Mouse (Mus musculus): ENCODE measurements around the gene Twsg1. TPM values are rescaled to one million over a fixed set of nuclear protein-coding genes. Genes with fewer than 3 reads are reported as not detected.

The Twsg1 gene
- polyA plus RNA-seq, 1 experiment from 2014 or later = 16.7 TPM

DNA sequence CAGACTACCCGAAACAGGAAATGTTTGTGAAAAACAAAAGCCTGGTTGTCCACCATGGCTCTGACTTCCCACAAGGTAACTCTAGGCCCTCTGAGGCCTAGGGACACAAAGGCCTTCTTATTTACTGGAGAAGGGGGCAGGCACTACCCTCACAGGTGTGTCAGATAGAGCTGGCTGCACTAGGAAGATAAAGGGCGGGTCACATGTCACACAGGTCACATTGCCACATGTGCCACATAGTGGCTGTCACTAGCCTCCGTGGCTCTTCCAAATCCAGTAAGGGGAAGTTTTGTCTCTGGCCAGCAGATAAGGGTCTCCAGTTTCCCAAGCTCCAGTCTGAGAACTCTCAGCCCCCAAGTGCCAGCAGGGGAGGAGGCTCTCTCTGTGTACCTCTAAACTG, 31.8 kb downstream of the Twsg1 start:
- no peak overlapping the region for H3K27ac ChIP-seq
- 66% methylated on average over 3 of the region's 3 CpGs for WGBS (ENCODE audit: missing documents)
- no peak overlapping the region for H3K4me3 ChIP-seq (ENCODE audit: inconsistent target)

DNA sequence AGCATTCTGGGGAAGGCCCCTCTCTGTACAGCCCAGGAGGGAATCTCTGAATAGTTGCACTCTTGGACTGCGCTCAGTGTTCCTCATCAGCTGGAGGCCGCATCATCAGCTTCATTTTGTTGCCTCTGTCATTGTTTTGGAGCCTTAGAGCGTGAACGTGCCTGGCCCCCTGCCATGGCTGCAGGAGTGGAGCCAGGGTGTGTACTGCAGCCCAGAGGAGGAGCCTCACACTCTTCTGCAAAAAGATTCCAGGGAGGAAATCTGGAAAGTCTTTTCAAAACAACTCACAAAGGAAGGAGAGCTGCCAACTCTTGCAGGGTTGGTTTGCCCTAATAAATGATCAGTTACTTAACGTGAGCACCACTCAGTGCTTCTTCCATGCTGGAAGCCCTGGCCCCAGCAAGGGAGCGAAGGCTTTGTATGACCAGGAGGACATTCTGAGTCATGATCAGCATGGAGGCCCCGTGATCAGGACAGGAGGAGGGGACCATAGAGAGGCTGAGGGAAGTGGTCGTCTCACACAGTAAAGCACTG, 34.8 kb downstream of the Twsg1 start:
- 78% methylated on average over 8 of the region's 8 CpGs for WGBS (ENCODE audit: missing documents)
- no peaks in the 10 kb centered on the region for H3K79me2 ChIP-seq (ENCODE audit: inconsistent target)
- H3K36me3 ChIP-seq (ENCODE audit: inconsistent target) = no peaks in the 10 kb centered on the region

More for the DNA sequence above, 31.8 kb downstream of the Twsg1 start:
- Histone ChIP-seq H3K36me3 (ENCODE audit: inconsistent target) (no peaks in the 10 kb centered on the region), H3K79me2 (ENCODE audit: inconsistent target) (no peaks in the 10 kb centered on the region)

DNA sequence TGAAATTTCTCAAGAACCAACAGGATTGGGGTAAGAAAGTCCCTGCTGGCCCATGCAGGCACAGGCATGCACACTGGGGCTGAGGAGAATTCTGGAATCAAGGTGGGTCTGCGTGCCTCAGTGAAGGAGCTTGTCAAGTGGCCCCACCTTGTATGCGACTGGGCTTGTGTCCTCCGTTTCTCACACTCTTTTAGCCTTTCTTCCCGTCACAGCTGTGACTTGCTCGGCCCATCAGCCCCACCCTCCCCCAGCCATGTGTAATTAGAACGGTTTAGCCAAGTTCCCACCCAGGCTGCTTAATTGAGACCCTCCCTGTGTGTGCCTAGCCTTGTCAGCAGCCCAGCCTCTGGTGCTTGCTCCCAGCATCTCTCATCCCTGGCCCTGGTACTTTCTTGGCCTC, 36.9 kb downstream of the Twsg1 start:
- H3K27ac ChIP-seq = no peak overlapping the region
- H3K36me3 ChIP-seq (ENCODE audit: inconsistent target) = no peaks in the 10 kb centered on the region
- H3K4me3 ChIP-seq (ENCODE audit: inconsistent target) = no peak overlapping the region
- 96% methylated on average over 6 of the region's 6 CpGs for WGBS (ENCODE audit: missing documents)
- no peaks in the 10 kb centered on the region for H3K79me2 ChIP-seq (ENCODE audit: inconsistent target)

More for the DNA sequence above, 34.8 kb downstream of the Twsg1 start:
- Histone ChIP-seq H3K27ac (no peak overlapping the region), H3K4me3 (ENCODE audit: inconsistent target) (no peak overlapping the region)

DNA sequence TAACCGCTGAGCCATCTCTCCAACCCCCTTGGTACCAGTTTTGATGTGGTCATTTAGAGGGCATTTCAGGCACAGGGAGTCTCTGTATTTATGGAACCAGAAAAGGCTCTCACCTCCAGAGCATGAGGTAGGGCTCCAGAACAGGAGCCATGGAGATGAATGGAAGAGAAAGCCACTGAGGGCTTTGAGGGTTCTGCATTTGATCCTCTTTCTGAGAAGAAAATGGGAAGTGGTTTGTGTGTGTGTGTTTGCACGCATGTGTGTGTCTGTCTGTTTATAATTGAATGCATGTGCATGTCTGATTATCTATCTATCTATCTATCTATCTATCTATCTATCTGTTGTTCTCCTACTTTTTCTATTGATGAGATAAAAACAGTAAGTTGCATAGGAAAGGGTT, 38.8 kb downstream of the Twsg1 start:
- 50% methylated on average over 2 of the region's 2 CpGs for WGBS (ENCODE audit: missing documents)
- Histone ChIP-seq H3K79me2 (ENCODE audit: inconsistent target) (no peaks in the 10 kb centered on the region), H3K4me3 (ENCODE audit: inconsistent target) (no peak overlapping the region), H3K36me3 (ENCODE audit: inconsistent target) (no peaks in the 10 kb centered on the region), H3K27ac (no peak overlapping the region)

DNA sequence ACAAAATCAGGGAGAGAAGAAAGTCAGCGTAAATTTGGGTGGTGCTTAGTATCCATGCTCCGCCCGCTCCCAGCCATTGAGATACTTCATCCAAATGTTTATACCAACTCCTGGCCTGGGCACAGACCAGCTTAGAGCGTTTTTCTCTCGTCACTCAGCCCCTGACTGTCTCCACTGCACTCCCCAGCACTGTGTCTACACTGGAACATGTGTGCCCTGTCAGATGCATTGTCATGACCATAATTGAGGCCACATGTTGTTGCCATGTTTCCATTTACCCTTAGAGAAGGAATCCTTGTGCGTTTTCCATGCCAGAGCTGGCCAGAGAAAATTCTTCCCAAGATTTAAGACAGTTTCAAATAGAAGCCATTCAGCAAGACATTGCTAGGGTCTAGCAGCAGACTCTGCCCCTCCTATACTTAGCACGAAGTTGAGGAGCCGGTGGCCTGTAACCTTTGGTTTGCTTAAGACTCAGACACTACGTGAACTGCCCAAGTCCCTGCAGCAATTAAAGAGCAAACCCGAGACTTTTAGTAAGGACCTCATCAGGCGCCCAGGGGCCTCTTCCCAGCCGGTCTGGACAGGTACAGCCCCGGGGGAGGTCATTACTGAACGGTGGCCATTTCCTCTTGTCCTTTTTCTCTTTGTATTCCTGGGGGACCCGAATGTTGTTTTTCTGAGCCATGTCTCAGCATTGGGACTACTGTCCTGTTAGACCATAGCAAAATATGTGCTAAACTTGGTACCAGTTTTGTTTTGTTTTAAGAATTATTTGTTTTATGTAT, 39.5 kb downstream of the Twsg1 start:
- WGBS (ENCODE audit: missing documents) = 96% methylated on average over 14 of the region's 15 CpGs
- no peaks in the 10 kb centered on the region for H3K79me2 ChIP-seq (ENCODE audit: inconsistent target)
- no peaks in the 10 kb centered on the region for H3K36me3 ChIP-seq (ENCODE audit: inconsistent target)
- no peak overlapping the region for H3K27ac ChIP-seq
- H3K4me3 ChIP-seq (ENCODE audit: inconsistent target) = no peak overlapping the region

DNA sequence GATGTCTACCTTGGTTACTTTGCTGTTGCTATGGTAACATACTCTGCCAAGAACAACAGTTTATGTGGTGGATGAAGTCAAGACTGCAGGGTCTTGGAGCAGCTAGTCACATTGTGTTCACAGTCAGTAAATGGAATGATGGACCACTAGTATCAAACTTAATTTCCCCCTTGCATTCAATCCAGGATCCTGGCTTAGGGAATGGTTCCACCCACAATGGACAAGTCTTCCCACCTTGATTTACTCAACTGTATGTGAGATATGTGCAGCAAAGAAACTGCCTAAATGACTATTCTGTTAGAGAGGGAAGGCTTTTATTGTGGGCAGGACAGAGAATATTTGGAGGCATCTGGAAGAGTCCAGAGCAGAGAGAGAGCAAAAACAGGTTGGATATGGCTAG, 42.8 kb downstream of the Twsg1 start:
- H3K4me3 ChIP-seq (ENCODE audit: inconsistent target) = no peak overlapping the region
- H3K27ac ChIP-seq = no peak overlapping the region
- H3K79me2 ChIP-seq (ENCODE audit: inconsistent target) = no peaks in the 10 kb centered on the region
- H3K36me3 ChIP-seq (ENCODE audit: inconsistent target) = no peaks in the 10 kb centered on the region

DNA sequence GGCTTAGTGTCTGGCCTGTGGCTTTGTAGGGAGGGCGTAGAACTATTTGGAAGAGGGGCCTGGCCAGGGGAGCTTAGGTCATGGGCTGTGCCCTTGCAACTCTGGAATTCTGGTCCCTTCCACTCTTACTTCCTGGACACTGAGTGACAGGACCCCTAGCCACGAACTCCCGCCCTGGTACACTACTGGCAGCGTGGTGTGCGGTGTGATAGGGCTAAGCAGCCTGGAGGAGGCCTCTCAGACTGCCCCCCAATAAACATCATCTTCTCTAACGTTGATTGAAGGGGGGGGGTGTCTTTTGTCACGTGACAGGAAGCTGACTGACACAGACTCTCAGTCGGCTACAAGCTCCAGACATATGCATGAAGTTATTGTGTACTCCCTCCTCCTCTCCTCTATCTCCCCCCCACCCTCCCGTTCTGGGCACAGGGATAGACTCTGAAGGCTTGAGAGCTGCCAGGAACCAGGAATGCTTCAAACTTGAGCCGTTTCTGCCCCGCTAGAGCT, 44.1 kb downstream of the Twsg1 start:
- Histone ChIP-seq H3K79me2 (ENCODE audit: inconsistent target) (no peaks in the 10 kb centered on the region), H3K27ac (no peak overlapping the region), H3K4me3 (ENCODE audit: inconsistent target) (no peak overlapping the region), H3K36me3 (ENCODE audit: inconsistent target) (no peaks in the 10 kb centered on the region)
- WGBS (ENCODE audit: missing documents) = 25% methylated on average over 9 of the region's 11 CpGs

DNA sequence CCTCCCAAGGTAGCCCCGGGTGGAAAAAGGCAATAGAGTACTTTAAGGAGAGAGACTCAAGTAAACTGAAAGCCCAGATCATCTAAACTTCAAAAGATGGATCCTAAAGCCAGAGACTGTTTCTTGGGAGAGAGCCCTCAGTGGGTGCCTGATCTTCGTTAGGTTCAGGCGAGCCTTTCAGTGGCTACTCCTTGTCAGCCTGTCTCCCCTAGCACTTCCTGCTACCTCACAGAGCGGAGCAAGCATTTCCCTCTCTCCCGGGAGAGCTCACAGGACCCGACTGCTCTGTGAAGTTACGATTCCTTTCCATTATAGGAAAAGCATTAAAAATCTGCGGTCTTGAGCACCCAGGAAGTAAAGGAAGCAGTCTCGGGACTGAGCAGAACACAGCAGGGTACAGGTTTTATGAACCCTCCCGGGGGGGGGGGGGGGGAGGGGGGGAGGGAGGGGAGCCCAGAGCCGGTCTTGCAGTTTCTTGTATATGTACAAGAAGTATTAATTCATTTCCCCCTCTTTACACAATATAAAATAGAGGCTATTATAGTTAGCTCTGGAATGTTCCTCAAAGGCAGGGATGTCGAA, 44.6 kb downstream of the Twsg1 start:
- H3K79me2 ChIP-seq (ENCODE audit: inconsistent target) = no peaks in the 10 kb centered on the region
- no peak overlapping the region for H3K4me3 ChIP-seq (ENCODE audit: inconsistent target)
- no peaks in the 10 kb centered on the region for H3K36me3 ChIP-seq (ENCODE audit: inconsistent target)
- no peak overlapping the region for H3K27ac ChIP-seq
- 32% methylated on average over 8 of the region's 12 CpGs for WGBS (ENCODE audit: missing documents)

DNA sequence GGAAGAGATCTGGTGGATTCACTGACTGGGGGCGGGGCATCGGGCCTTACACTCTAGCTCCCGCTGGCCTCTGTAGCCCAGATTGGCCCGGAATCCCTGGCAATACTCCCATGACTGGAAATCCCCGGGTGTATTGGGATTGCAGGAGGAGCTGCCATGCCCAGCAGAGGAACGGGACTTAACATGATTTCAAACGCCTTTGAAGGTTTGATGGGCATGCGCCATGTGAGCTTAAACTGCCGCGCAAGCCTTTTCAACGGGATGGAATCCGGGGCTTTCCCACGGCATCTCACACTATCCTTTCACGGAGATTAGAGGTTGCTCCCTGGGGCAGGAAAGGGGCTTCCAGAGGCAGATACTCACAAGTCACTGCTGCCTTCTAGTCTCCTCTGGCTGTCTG, 45.8 kb downstream of the Twsg1 start:
- Histone ChIP-seq H3K4me3 (ENCODE audit: inconsistent target) (no peak overlapping the region), H3K27ac (no peak overlapping the region), H3K36me3 (ENCODE audit: inconsistent target) (no peaks in the 10 kb centered on the region), H3K79me2 (ENCODE audit: inconsistent target) (no peaks in the 10 kb centered on the region)
- 97% methylated on average over 12 of the region's 14 CpGs for WGBS (ENCODE audit: missing documents)

DNA sequence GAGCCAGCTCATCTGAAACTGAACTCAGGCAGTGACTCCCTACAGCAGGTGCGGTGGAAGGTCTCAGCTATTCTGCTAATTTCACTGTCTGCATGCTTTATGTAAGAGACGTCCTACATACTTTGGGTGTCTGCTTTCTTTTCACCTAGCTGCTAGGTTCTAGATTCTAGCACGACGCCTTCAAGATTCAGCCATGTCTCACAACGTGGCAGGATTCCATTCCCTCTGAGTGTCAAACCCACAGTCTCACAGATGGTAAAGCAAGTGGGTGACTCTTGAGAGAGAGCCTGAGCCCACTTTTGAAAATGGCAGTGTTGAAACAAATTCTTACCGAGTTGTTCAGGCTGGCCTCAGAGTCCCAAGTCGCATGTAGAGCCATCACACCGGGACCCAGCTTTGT, 47.2 kb downstream of the Twsg1 start:
- H3K79me2 ChIP-seq (ENCODE audit: inconsistent target) = no peaks in the 10 kb centered on the region
- H3K27ac ChIP-seq = no peak overlapping the region
- no peaks in the 10 kb centered on the region for H3K36me3 ChIP-seq (ENCODE audit: inconsistent target)
- no peak overlapping the region for H3K4me3 ChIP-seq (ENCODE audit: inconsistent target)
- 95% methylated on average over 8 of the region's 8 CpGs for WGBS (ENCODE audit: missing documents)

DNA sequence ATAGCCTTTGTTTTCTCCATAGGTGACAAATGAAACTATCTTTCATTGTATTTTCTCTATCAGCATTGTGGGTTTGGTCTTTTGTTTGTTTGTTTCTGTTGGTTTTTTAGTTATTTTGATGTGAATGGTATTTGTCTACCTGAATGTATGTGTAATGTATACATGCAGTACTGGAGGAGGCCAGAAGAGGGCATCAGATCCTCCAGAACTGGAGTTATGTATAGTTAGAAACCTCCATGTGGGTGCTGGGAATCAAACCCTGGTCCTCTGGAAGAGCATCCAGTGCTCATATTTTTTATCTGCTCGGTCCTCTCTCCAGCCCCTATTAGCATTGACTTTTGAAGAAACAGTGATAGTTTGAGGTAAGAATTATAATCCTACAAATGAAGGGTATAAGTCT, 48.0 kb downstream of the Twsg1 start:
- Histone ChIP-seq H3K27ac (no peak overlapping the region), H3K4me3 (ENCODE audit: inconsistent target) (no peak overlapping the region), H3K36me3 (ENCODE audit: inconsistent target) (no peaks in the 10 kb centered on the region), H3K79me2 (ENCODE audit: inconsistent target) (no peaks in the 10 kb centered on the region)
- 93% methylated on average over 1 of the region's 1 CpGs for WGBS (ENCODE audit: missing documents)

DNA sequence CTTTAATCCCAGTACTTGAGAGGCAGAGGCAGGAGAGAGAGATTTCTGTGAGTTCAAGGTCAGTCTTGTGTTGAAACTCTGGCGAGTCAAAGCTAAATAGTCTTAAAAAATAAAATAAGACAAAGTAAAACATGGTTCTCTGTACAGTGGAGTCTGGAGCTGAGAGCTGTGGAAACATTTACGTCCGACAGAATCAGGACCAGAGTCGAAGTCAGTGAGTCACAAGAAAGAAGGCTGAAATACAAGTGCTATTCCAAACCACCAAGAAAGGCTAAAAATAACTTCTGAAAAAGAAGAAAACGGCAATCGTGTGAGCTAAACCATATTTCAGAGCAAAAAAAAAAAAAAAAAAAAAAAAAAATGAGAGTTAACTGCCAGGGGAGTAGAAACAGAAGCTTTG, 48.7 kb downstream of the Twsg1 start:
- Histone ChIP-seq H3K36me3 (ENCODE audit: inconsistent target) (no peaks in the 10 kb centered on the region), H3K79me2 (ENCODE audit: inconsistent target) (no peaks in the 10 kb centered on the region), H3K27ac (no peak overlapping the region), H3K4me3 (ENCODE audit: inconsistent target) (no peak overlapping the region)
- WGBS (ENCODE audit: missing documents) = 92% methylated on average over 4 of the region's 6 CpGs

DNA sequence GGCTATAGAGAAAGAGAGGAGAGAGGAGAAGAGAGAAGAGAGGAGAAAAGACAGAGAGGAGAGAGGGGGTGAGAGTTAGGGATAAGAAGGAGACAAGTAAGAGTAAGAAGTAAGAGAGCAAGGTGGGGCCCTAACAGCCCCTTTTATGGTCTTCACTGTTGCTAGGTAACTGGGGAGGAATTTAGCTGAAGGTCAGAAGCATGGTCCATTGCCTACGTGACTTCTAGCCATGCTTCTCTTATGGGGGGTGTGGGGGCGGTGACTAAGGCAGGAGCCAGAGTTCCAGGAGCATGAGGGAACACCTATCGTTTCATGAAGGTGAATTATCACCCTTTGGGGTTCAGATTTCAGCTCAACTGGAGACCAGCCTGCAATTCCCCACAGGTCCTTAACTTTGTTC, 55.0 kb downstream of the Twsg1 start:
- WGBS (ENCODE audit: missing documents) = 88% methylated on average over 3 of the region's 3 CpGs
- Histone ChIP-seq H3K36me3 (ENCODE audit: inconsistent target) (no peaks in the 10 kb centered on the region), H3K27ac (no peak overlapping the region), H3K4me3 (ENCODE audit: inconsistent target) (no peak overlapping the region), H3K79me2 (ENCODE audit: inconsistent target) (no peaks in the 10 kb centered on the region)

DNA sequence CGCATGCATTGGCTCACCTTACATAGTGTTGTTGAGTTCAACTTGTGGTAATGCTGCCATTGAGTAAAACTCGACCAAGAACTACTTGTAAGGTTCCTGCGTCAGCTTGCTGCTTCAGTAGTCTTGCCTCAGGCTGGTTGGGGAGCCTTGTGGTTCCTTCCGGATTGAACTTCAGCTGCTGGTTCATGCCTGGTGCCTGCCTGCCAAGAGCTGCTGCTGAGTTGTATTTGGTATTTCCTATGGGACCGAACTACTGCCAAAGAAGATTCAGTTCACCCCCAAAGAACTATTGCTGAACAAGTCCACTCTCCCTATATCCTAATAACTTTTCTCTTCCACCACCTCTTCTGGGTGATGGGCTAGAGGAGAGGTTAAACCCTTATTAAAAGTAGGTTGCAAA, 61.5 kb downstream of the Twsg1 start:
- H3K36me3 ChIP-seq (ENCODE audit: inconsistent target) = no peaks in the 10 kb centered on the region
- H3K4me3 ChIP-seq (ENCODE audit: inconsistent target) = no peak overlapping the region
- no peak overlapping the region for H3K27ac ChIP-seq
- no peaks in the 10 kb centered on the region for H3K79me2 ChIP-seq (ENCODE audit: inconsistent target)
- WGBS (ENCODE audit: missing documents) = 87% methylated on average over 5 of the region's 5 CpGs

DNA sequence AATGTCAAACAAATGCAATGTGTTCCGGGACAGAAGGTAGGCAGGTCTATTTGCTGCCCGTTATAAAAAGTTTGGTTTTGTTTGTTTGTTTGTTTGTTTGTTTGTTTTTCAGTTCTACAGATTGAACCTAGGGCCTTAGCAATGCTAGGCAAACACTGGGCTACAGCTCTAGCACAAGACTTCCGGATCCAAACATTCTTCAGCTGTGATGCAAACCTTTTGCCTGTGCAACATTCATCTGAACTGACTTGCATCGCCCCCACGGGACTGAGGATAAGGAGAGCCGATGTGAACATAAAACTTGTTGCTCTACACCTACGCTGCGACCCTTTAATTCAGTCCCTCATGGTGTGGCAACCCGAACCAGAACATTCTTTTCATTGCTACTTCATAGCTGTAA, 64.5 kb downstream of the Twsg1 start:
- peak overlapping the region; percentile 76 for H3K4me3 ChIP-seq (ENCODE audit: inconsistent target)
- H3K36me3 ChIP-seq (ENCODE audit: inconsistent target) = no peaks in the 10 kb centered on the region
- H3K27ac ChIP-seq = peak overlapping the region; percentile 85
- 36% methylated on average over 9 of the region's 9 CpGs for WGBS (ENCODE audit: missing documents)
- peaks cover 27% of the 10 kb centered on the region for H3K79me2 ChIP-seq (ENCODE audit: inconsistent target)

Data from macrophage (primary cell).